Mouse (Mus musculus) testis, adult 2 months (tissue): ENCODE measurements around the gene 1700001C19Rik.

Source experiments
- CTCF ChIP-seq: fragments of 200-500 bp; IDR thresholded peaks from 2 replicates; pipeline ENCODE4 v1.5.1; 2012; ENCODE audit warnings: low read depth, mild to moderate bottlenecking, inconsistent platforms, low read length, moderate library complexity; ENCODE audit not compliant: control insufficient read depth, insufficient read depth, insufficient replicate concordance
- POLR2A ChIP-seq: fragments of 200-500 bp; IDR thresholded peaks from 2 replicates; pipeline ENCODE4 v1.6.1; 2012; ENCODE audit warnings: low read depth, mild to moderate bottlenecking, inconsistent platforms, low read length, moderate library complexity; ENCODE audit not compliant: control insufficient read depth

GRCm38 (mm10) chr17:47464248-47464965 lies 27.2 kb upstream of the 1700001C19Rik start:
- TF ChIP-seq CTCF (no peak), POLR2A (no peak)
